Mouse (Mus musculus) R1 (cell line): Measurements from ENCODE around the gene Fabp1.
A peak's percentile ranks its signal among the peaks of the same experiment; 100 is the strongest.

Experiments
- DNase-seq: peaks from one replicate; pipeline ENCODE4 v3.0.0-alpha.2; 2018; ENCODE audit warnings: low read depth, low spot score

Fabp1 gene

GRCm38 (mm10) chr6:71211917-71212316 is 12.3 kb downstream of the Fabp1 start:
- DNase-seq = peak; percentile 60

GRCm38 (mm10) chr6:71212471-71212870 is 12.8 kb downstream of the Fabp1 start:
- DNase-seq = no peak

- peak; percentile 74 for DNase-seq
Observed at GRCm38 (mm10) chr6:71221501-71221900, 21.9 kb downstream of the Fabp1 start.

- no peak for DNase-seq
Observed at GRCm38 (mm10) chr6:71224184-71224943, 24.7 kb downstream of the Fabp1 start.

GRCm38 (mm10) chr6:71226544-71226943 is 26.9 kb downstream of the Fabp1 start:
- DNase-seq = peak; percentile 39

GRCm38 (mm10) chr6:71227157-71227770 is 27.6 kb downstream of the Fabp1 start:
- peak; percentile 96 for DNase-seq

DNA sequence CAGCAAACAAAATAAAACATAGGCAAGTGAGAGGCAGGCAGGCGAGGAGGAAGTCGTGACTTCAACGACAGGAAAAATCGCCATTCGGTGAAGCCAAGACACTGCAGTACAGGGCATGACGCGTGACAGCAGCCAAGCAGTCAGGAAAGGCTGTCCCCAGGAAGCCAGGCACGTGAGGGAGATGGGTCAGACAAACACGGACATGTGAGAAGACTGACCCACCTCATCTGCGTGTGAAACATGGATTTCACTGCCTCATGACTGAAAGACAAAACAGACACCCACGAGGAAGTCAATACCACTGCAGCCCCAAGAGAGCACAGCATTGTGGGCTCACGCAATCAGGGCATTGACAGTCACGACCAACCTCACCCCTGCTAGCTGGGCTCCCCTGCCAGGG is 35.5 kb downstream of the Fabp1 start:
- DNase-seq = peak; percentile 45

- DNase-seq = no peak
Observed at GRCm38 (mm10) chr6:71235944-71236343, 36.3 kb downstream of the Fabp1 start.

DNA sequence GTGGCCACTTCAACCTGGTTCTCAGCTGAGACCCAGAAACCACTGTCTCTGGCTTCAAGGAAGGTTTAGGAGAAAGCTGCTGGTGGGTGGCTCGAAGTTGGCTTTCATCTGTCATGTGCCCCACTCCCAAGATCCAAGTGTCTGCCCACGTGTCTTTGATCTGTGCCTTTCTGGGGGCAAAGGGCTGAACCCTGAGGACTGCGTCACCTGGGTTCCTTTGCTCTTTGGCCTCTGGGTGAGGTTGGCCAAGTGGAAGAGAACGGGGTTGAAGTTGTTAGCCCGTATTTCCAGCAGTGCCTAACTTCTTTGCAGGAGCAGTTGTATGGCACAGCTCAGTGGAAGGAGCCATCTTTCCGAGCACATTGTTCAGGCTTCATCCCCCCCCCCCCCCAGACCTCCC is 36.9 kb downstream of the Fabp1 start:
- DNase-seq = no peak

DNA sequence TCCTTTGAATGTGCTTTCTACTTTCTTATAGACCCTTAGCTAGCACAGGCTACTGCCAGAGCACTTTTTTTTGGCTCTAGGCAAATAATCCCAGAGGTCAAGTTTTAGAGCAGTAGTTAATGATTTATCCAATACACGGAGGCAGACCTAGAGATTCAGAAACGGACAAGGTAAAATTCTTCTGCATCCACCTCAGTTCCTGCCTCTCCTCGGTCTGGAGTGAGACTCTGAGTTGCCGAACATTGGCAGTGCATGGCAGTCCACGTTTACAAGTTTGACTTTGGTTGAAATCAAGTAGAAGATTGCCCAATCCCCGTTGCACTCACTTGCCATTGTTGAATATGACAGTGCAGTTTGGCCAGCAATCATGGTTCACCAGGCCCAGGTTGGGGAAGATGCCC is 37.4 kb downstream of the Fabp1 start:
- no peak for DNase-seq

DNA sequence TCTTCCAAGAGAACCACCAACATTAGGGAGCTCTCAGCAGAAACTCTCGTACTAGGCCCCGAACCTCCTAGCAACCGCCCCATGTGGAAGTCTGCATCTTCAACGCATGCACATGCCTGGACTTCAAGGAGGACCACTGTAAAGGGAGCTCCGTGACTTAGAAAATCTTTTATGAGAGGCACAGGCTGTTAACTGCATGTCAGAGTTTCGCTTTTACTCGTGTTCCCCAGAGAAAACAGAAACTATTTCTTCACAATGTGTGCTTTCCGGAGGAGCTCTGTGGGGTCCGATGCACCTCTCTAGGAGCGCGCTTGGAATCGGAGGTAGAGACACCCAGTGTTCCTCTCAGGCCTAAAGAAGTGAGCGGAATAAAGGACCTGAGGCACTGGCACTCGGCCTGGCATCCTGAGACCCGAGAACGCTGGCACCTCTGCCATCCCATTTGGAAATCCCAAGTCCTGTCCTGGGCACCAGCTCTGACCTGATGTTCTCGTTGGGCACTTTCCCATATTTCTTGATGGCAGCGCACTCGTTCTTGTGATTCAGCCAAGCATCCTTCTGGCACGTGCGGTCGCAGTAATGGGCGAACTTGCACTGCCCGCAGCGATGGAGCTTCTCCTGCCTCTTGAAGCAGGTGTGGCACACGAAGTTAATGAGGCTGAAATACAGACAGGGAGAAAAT is 39.6 kb downstream of the Fabp1 start:
- DNase-seq = peak; percentile 58

- DNase-seq = peak; percentile 28
Observed at GRCm38 (mm10) chr6:71240831-71241230, 41.2 kb downstream of the Fabp1 start.

GRCm38 (mm10) chr6:71242811-71243210 is 43.2 kb downstream of the Fabp1 start:
- DNase-seq = no peak

GRCm38 (mm10) chr6:71243258-71243657 is 43.6 kb downstream of the Fabp1 start:
- no peak for DNase-seq

DNA sequence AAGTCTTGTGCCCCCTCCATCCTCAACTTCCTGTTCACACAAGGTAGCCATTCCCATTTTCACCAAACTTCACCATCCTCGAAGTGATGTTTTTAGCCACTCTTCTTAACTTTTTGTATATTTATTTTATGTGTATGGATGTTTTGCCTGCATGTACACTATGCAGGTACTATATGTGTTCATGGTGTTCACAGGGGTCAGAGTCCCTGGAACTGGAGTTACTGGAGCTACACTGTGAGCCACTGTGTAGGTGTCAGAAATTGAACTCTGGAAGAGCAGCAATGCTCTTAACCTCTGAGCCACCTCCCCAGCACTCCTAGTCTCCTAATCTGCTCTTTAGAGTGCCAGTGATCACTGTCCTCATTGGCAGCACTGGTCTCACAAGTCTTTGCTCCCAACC is 48.8 kb downstream of the Fabp1 start:
- no peak for DNase-seq

DNA sequence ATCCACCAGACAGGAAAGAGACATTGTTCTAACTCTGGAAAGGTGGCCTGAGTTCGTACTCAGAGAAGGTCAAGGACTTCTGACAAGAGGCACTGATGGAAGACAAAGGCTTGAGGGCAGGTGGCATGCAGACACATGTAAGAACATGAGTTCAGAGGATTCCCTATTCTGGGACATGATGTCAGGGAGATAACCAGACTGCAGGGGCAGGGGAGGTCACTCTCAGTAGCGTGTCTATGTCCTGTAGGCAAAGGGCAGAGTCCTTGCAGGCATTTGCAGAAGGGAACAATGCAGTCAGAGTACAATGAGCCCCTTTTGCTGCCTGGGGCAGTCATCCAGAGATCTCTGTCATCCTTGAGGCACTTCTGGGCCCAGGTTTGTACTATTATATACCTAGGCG is 50.0 kb downstream of the Fabp1 start:
- no peak for DNase-seq

DNA sequence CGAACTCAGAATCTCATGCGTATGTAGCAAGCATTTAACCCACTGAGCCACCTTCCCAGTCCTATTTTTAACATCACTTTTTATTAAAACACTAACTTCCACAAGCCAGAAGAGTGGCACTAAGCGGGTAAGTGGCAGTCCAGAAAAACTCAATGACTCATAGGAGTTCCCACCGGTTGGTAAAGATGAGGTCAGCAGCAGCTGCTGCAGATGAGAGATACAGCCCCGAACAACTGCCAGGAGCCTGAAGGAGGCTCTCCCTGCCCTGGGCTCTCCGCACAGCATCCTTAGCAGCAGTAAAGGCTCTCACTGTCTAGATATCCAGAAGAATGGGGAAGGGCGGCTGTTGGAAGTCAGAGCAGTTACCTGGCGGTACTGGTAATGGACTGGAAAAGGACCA is 51.3 kb downstream of the Fabp1 start:
- no peak for DNase-seq

GRCm38 (mm10) chr6:71254456-71254855 is 54.8 kb downstream of the Fabp1 start:
- DNase-seq = no peak
